Mouse (Mus musculus) urinary bladder, postnatal 14 days (tissue): ENCODE results near the gene C130026I21Rik.
"Not testable (repeated sequence)": the region's sequence is repeated elsewhere in the genome, so short reads cannot be mapped to it uniquely, and the experiment has no call there.

Experiments
- DNase-seq: peaks from one replicate; pipeline ENCODE4 v3.0.0; 2021; ENCODE audit warnings: low spot score

The C130026I21Rik gene

GRCm38 (mm10) chr1:85121841-85122240, 148.5 kb downstream of the C130026I21Rik start:
- DNase-seq: not testable (repeated sequence)

- DNase-seq: not testable (repeated sequence)
These were observed 152.0 kb downstream of the C130026I21Rik start for GRCm38 (mm10) chr1:85118341-85118740.

GRCm38 (mm10) chr1:85117537-85117936, 152.8 kb downstream of the C130026I21Rik start:
- DNase-seq: not testable (repeated sequence)

- DNase-seq: not testable (repeated sequence)
These were observed 155.5 kb downstream of the C130026I21Rik start for GRCm38 (mm10) chr1:85114666-85115402.

- DNase-seq: not testable (repeated sequence)
These were observed 156.3 kb downstream of the C130026I21Rik start for GRCm38 (mm10) chr1:85114078-85114477.

GRCm38 (mm10) chr1:85112889-85113288, 157.5 kb downstream of the C130026I21Rik start:
- not testable (repeated sequence) for DNase-seq

GRCm38 (mm10) chr1:85112266-85112665, 158.1 kb downstream of the C130026I21Rik start:
- not testable (repeated sequence) for DNase-seq

- DNase-seq: not testable (repeated sequence)
These were observed 158.8 kb downstream of the C130026I21Rik start for GRCm38 (mm10) chr1:85111572-85111971.

- DNase-seq: not testable (repeated sequence)
These were observed 159.5 kb downstream of the C130026I21Rik start for GRCm38 (mm10) chr1:85110876-85111275.

- DNase-seq: not testable (repeated sequence)
These were observed 160.6 kb downstream of the C130026I21Rik start, which contains the start of gene A530032D15Rik for GRCm38 (mm10) chr1:85109753-85110152. TSS of gene A530032D15Rik (minus strand) at chr1:85109853.

GRCm38 (mm10) chr1:85106013-85106412, 164.4 kb downstream of the C130026I21Rik start:
- DNase-seq: not testable (repeated sequence)

- peak; percentile 12 for DNase-seq
These were observed 165.0 kb downstream of the C130026I21Rik start for GRCm38 (mm10) chr1:85105336-85105735.

- not testable (repeated sequence) for DNase-seq
These were observed 168.6 kb downstream of the C130026I21Rik start for GRCm38 (mm10) chr1:85101754-85102153.

GRCm38 (mm10) chr1:85099864-85100263, 170.5 kb downstream of the C130026I21Rik start, which contains the start of gene Gm10553:
TSS of gene Gm10553 (plus strand) at chr1:85100164.
- DNase-seq: not testable (repeated sequence)

- not testable (repeated sequence) for DNase-seq
These were observed 171.3 kb downstream of the C130026I21Rik start for GRCm38 (mm10) chr1:85099081-85099480.

- DNase-seq: not testable (repeated sequence)
These were observed 177.3 kb downstream of the C130026I21Rik start for GRCm38 (mm10) chr1:85093011-85093572.

GRCm38 (mm10) chr1:85092169-85092568, 178.2 kb downstream of the C130026I21Rik start:
- not testable (repeated sequence) for DNase-seq

- DNase-seq: not testable (repeated sequence)
These were observed 184.2 kb downstream of the C130026I21Rik start for GRCm38 (mm10) chr1:85086211-85086610.

GRCm38 (mm10) chr1:85084803-85085202, 185.6 kb downstream of the C130026I21Rik start:
- DNase-seq: not testable (repeated sequence)

GRCm38 (mm10) chr1:85073099-85073498, 197.3 kb downstream of the C130026I21Rik start:
- not testable (repeated sequence) for DNase-seq

- not testable (repeated sequence) for DNase-seq
These were observed 198.7 kb downstream of the C130026I21Rik start for GRCm38 (mm10) chr1:85071690-85072089.

- DNase-seq: not testable (repeated sequence)
These were observed 234.6 kb downstream of the C130026I21Rik start for GRCm38 (mm10) chr1:85035801-85036200.

GRCm38 (mm10) chr1:85034394-85034793, 236.0 kb downstream of the C130026I21Rik start:
- not testable (repeated sequence) for DNase-seq
